Mouse (Mus musculus) myocyte (in vitro differentiated cells): ENCODE measurements at regions not wholly inside any gene's neighbourhood (a gene's known extent, or its start where the extent isn't known, plus 50 kb on each side); places are given as distances from the start of the nearest gene placed in this dataset.

Experiments used
- H3K27me3 ChIP-seq: one replicate; pipeline ENCODE4 v1.6.1; 2011; ENCODE audit not compliant: control insufficient read depth, insufficient read depth, insufficient read length
- H3K36me3 ChIP-seq: one replicate; pipeline ENCODE4 v1.6.1; 2011; ENCODE audit not compliant: control insufficient read depth, insufficient read depth
- H3K4me2 ChIP-seq: one replicate; pipeline ENCODE4 v1.6.1; 2011; ENCODE audit warnings: low read depth, control low read depth
- H3K4me3 ChIP-seq: one replicate; pipeline ENCODE4 v1.5.1; 2011; ENCODE audit warnings: mild to moderate bottlenecking, control low read depth, moderate library complexity
- H3K79me2 ChIP-seq: one replicate; pipeline ENCODE4 v1.6.1; 2011; ENCODE audit not compliant: control insufficient read depth, insufficient read depth
- H3ac ChIP-seq: one replicate; pipeline ENCODE4 v1.6.1; 2011; ENCODE audit not compliant: control insufficient read depth, insufficient read length
- CEBPB ChIP-seq: IDR thresholded peaks from 2 replicates; pipeline ENCODE4 v1.6.1; 2011; ENCODE audit warnings: mild to moderate bottlenecking, moderate library complexity; ENCODE audit not compliant: poor library complexity, insufficient read depth, severe bottlenecking
- E2F4 ChIP-seq: IDR thresholded peaks from one replicate; pipeline ENCODE4 v1.6.1; 2011; ENCODE audit warnings: mild to moderate bottlenecking, control low read depth, moderate library complexity; ENCODE audit not compliant: insufficient read depth
- MAX ChIP-seq: IDR thresholded peaks from one replicate; pipeline ENCODE4 v1.6.1; 2011; ENCODE audit warnings: low read depth, mild to moderate bottlenecking, control low read depth
- MYOD1 ChIP-seq, 3 experiments: IDR thresholded peaks; one replicate each; pipeline ENCODE4 v1.6.1; 2011; ENCODE audit warnings: control low read depth in 2 of 3, low read depth in 2 of 3, mild to moderate bottlenecking in 2 of 3, moderate library complexity in 1 of 3; ENCODE audit not compliant: insufficient read length in 2 of 3, control insufficient read depth in 1 of 3
- MYOG ChIP-seq, 3 experiments: IDR thresholded peaks; one replicate each; pipeline ENCODE4 v1.6.1; 2011; ENCODE audit warnings: control low read depth in 2 of 3, low read depth in 2 of 3, mild to moderate bottlenecking in 2 of 3; ENCODE audit not compliant: insufficient read length in 2 of 3, control insufficient read depth in 1 of 3, insufficient read depth in 1 of 3
- POLR2A ChIP-seq: IDR thresholded peaks from one replicate; pipeline ENCODE4 v1.6.1; 2011; ENCODE audit warnings: low read depth, mild to moderate bottlenecking, control low read depth, moderate library complexity; ENCODE audit not compliant: insufficient read length
- POLR2AphosphoS2 ChIP-seq: IDR thresholded peaks from one replicate; pipeline ENCODE4 v1.6.1; 2011; ENCODE audit warnings: low read depth, control low read depth; ENCODE audit not compliant: insufficient read length
- REST ChIP-seq: IDR thresholded peaks from one replicate; pipeline ENCODE4 v1.6.1; 2011; ENCODE audit warnings: mild to moderate bottlenecking, control low read depth, moderate library complexity; ENCODE audit not compliant: insufficient read depth, insufficient read length
- SRF ChIP-seq: IDR thresholded peaks from one replicate; pipeline ENCODE4 v1.6.1; 2011; ENCODE audit warnings: low read depth; ENCODE audit not compliant: control insufficient read depth, insufficient read length
- TCF12 ChIP-seq: IDR thresholded peaks from one replicate; pipeline ENCODE4 v1.6.1; 2011; ENCODE audit warnings: mild to moderate bottlenecking, control low read depth; ENCODE audit not compliant: poor library complexity, insufficient read depth, severe bottlenecking
- TCF3 ChIP-seq: IDR thresholded peaks from one replicate; pipeline ENCODE4 v1.6.1; 2011; ENCODE audit warnings: low read depth, control low read depth; ENCODE audit not compliant: insufficient read length
- USF1 ChIP-seq: IDR thresholded peaks from one replicate; pipeline ENCODE4 v1.6.1; 2011; ENCODE audit warnings: low read depth, mild to moderate bottlenecking, control low read depth, moderate library complexity

DNA sequence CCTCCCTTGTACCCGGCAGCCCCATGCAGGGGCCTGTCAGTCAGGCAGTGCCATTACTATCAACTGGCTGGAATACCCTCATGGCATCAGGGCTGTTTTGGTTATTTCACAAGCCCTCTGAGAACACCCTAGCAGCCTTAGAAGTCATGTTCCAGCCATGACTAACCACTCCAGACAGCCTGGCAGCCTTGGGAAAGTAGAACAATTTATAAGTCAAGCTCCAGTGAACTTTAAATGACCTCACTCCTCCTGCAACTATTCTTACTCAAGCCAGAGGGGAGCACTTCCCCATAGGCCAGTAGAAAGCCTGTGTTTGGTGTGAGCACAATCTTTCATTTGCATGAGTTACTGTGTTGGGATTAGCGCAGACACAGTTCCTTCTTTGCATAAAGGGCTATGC is 99.3 kb upstream of the Smad1 start:
- no peaks in the 10 kb centered on the region for H3K79me2 ChIP-seq

DNA sequence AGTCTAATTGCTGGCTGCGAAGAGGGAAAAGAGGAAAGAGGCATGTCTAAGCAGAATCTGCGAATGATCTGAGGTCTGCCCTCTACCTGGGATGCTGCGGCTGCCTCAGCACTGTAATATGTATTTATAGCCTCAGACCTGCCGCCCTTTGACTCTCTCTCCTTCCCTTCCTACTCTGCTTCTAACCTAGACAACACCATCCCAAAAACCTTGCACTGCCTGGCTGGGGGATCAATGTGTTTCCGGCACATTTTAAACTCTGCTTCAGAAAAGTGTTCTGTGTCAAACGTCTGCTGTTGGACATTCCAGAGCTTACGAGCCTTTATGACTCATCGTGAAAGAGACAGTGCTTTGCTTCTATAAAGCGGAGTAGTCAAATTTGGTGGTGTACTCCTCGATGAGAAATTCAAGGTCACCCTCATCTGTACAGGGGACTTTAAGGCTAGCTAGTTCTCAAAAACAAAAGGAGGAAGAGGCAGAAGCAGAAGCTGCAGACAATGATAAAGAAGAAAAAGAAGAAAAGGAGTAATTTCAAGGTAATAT is 91.9 kb upstream of the Smad1 start:
- H3K4me3 ChIP-seq = no peak overlapping the region
- TF ChIP-seq MAX (no peak), MYOD1 (IDR thresholded peaks at IDR 0.05; ENCODE audit: control insufficient read depth in 1 of 3, insufficient read length in 2 of 3, low read depth in 2 of 3) (no peak), USF1 (no peak), CEBPB (no peak), TCF12 (no peak), MYOG (IDR thresholded peaks at IDR 0.05; ENCODE audit: control insufficient read depth in 1 of 3, insufficient read depth in 1 of 3, insufficient read length in 2 of 3, low read depth in 2 of 3) (no peak), REST (no peak), TCF3 (no peak), E2F4 (no peak), POLR2AphosphoS2 (no peak), SRF (no peak), POLR2A (no peak)
- no peaks in the 10 kb centered on the region for H3K79me2 ChIP-seq
- no peaks in the 10 kb centered on the region for H3K27me3 ChIP-seq
- H3K4me2 ChIP-seq = no peak overlapping the region
- no peaks in the 10 kb centered on the region for H3K36me3 ChIP-seq
- H3ac ChIP-seq = no peak overlapping the region

More for the DNA sequence above, 99.3 kb upstream of the Smad1 start:
- H3K4me3 ChIP-seq = no peak overlapping the region
- H3K36me3 ChIP-seq = no peaks in the 10 kb centered on the region
- H3K4me2 ChIP-seq = no peak overlapping the region
- TF ChIP-seq REST (no peak), TCF12 (no peak), SRF (no peak), TCF3 (no peak), E2F4 (no peak), POLR2A (no peak), MAX (no peak), POLR2AphosphoS2 (no peak), MYOG (IDR thresholded peaks at IDR 0.05; ENCODE audit: control insufficient read depth in 1 of 3, insufficient read depth in 1 of 3, insufficient read length in 2 of 3, low read depth in 2 of 3) (no peak), CEBPB (no peak), USF1 (no peak), MYOD1 (IDR thresholded peaks at IDR 0.05; ENCODE audit: control insufficient read depth in 1 of 3, insufficient read length in 2 of 3, low read depth in 2 of 3) (no peak)
- H3ac ChIP-seq = no peak overlapping the region
- H3K27me3 ChIP-seq = no peaks in the 10 kb centered on the region

DNA sequence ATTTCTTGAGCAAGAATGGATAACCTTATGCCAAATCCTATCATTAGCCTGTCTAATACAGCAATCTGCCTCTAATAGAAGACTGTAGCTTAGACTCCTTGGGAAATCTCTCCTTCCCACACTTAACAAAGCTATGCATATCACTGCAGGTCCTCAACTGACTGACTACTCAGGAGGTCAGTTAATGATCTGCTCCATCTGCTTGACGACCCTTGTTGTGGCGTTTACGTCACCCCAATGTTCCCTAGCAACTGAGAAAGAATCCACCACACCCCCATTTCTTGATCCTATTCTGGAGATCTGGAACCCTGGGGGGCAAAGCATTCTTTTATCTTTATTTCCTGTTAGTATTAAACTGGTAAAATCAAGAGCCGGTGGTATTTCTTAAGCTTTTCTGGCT is 91.4 kb upstream of the Smad1 start:
- Histone ChIP-seq H3ac (no peak overlapping the region), H3K27me3 (no peaks in the 10 kb centered on the region), H3K4me2 (no peak overlapping the region), H3K79me2 (no peaks in the 10 kb centered on the region), H3K4me3 (no peak overlapping the region), H3K36me3 (no peaks in the 10 kb centered on the region)
- TF ChIP-seq MYOG (IDR thresholded peaks at IDR 0.05; ENCODE audit: control insufficient read depth in 1 of 3, insufficient read depth in 1 of 3, insufficient read length in 2 of 3, low read depth in 2 of 3) = no peak
- TF ChIP-seq SRF = no peak
- TF ChIP-seq TCF12 = no peak
- no peak for TF ChIP-seq MAX
- no peak for TF ChIP-seq POLR2AphosphoS2
- TF ChIP-seq POLR2A = no peak
- TF ChIP-seq E2F4 = no peak
- TF ChIP-seq MYOD1 (IDR thresholded peaks at IDR 0.05; ENCODE audit: control insufficient read depth in 1 of 3, insufficient read length in 2 of 3, low read depth in 2 of 3) = no peak
- TF ChIP-seq TCF3 = no peak
- TF ChIP-seq CEBPB = no peak
- TF ChIP-seq USF1 = no peak
- TF ChIP-seq REST = no peak

DNA sequence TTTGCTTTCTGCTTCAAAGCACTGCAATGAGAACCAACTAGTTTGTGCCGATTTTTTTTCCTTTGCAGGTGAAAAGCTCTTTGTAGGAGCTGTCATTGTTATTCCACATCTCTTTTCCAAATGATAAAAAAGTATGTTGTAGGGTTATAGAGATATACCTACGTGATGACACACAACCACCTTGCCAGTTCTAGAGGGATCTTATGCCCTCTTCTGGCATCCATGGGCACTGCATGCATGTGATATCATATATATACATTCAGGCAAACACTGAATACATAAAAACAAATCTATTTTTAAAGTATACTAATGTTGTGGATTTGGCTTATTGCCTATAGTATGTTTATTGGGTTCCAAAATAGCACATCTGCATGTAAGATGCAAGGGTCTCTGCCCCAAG is 89.5 kb upstream of the Smad1 start:
- TF ChIP-seq TCF12 (no peak), TCF3 (no peak), POLR2AphosphoS2 (no peak), E2F4 (no peak), SRF (no peak), USF1 (no peak), MYOD1 (IDR thresholded peaks at IDR 0.05; ENCODE audit: control insufficient read depth in 1 of 3, insufficient read length in 2 of 3, low read depth in 2 of 3) (no peak), CEBPB (no peak), POLR2A (no peak), MYOG (IDR thresholded peaks at IDR 0.05; ENCODE audit: control insufficient read depth in 1 of 3, insufficient read depth in 1 of 3, insufficient read length in 2 of 3, low read depth in 2 of 3) (no peak), MAX (no peak), REST (no peak)

More for the DNA sequence above, 89.5 kb upstream of the Smad1 start:
- H3K4me2 ChIP-seq = no peak overlapping the region
- H3ac ChIP-seq = no peak overlapping the region
- no peaks in the 10 kb centered on the region for H3K36me3 ChIP-seq
- no peak overlapping the region for H3K4me3 ChIP-seq
- no peaks in the 10 kb centered on the region for H3K27me3 ChIP-seq
- no peaks in the 10 kb centered on the region for H3K79me2 ChIP-seq
